Mouse (Mus musculus) liver, postnatal 0 days (tissue): ENCODE measurements around the gene Tap2.

Experiments used
- CTCF ChIP-seq: sonication (generic); IDR thresholded peaks from 2 replicates; pipeline ENCODE4 v1.5.1; 2016; ENCODE audit warnings: antibody characterized with exemption, low read depth
- EP300 ChIP-seq: IDR thresholded peaks from 2 replicates; pipeline ENCODE4 v1.6.1; 2016; ENCODE audit warnings: antibody characterized with exemption, low read depth, mild to moderate bottlenecking

- TF ChIP-seq CTCF = peak; percentile 52
- TF ChIP-seq EP300 = no peak
These were observed 26.1 kb upstream of the Tap2 start for GRCm38 (mm10) chr17:34177179-34177578.
